Mouse (Mus musculus): ENCODE measurements around the gene Ifi213. TPM values are rescaled to one million over a fixed set of nuclear protein-coding genes. Genes with fewer than 3 reads are reported as not detected.
"Not testable (repeated sequence)": the region's sequence is repeated elsewhere in the genome, so short reads cannot be mapped to it uniquely, and the experiment has no call there.

The Ifi213 gene
- 0.05 TPM in 2 replicates for polyA plus RNA-seq (2012; rRNA removed)

- H3K27me3 ChIP-seq (ENCODE audit: control insufficient read depth, insufficient read depth, low read length); H3K4me3 ChIP-seq (ENCODE audit: control insufficient read depth, low read depth, low read length); H3K4me1 ChIP-seq (ENCODE audit: control insufficient read depth, insufficient read depth, low read length): not testable (repeated sequence)
Observed at GRCm38 (mm10) chr1:173598838-173599494, at the start of gene Ifi213. Ifi213 (minus strand) TSS chr1:173599274.

GRCm38 (mm10) chr1:173645393-173645792 lies 46.3 kb upstream of the Ifi213 start:
- Histone ChIP-seq H3K4me1 (ENCODE audit: control insufficient read depth, insufficient read depth, low read length) (no peaks in the 10 kb centered on the region), H3K36me3 (ENCODE audit: control insufficient read depth, insufficient read depth, low read length) (no peaks in the 10 kb centered on the region), H3K27me3 (ENCODE audit: control insufficient read depth, insufficient read depth, low read length) (no peaks in the 10 kb centered on the region), H3K27ac (ENCODE audit: control insufficient read depth, insufficient read depth, low read depth, low read length) (no peak overlapping the region), H3K4me3 (ENCODE audit: control insufficient read depth, low read depth, low read length) (no peak overlapping the region)
- TF ChIP-seq CTCF (IDR thresholded peaks at IDR 0.05; ENCODE audit: control insufficient read depth, insufficient read depth, insufficient replicate concordance, low read depth, low read length) (no peak), POLR2A (IDR thresholded peaks at IDR 0.05; ENCODE audit: control insufficient read depth, low read depth, low read length) (no peak)

More at GRCm38 (mm10) chr1:173598838-173599494, at the start of gene Ifi213:
- not testable (repeated sequence) for H3K27ac ChIP-seq (ENCODE audit: control insufficient read depth, insufficient read depth, low read depth, low read length); H3K36me3 ChIP-seq (ENCODE audit: control insufficient read depth, insufficient read depth, low read length)

- TF ChIP-seq POLR2A (IDR thresholded peaks at IDR 0.05; ENCODE audit: control insufficient read depth, low read depth, low read length) (no peak), CTCF (IDR thresholded peaks at IDR 0.05; ENCODE audit: control insufficient read depth, insufficient read depth, insufficient replicate concordance, low read depth, low read length) (no peak)
- no peaks in the 10 kb centered on the region for H3K4me1 ChIP-seq (ENCODE audit: control insufficient read depth, insufficient read depth, low read length)
- no peaks in the 10 kb centered on the region for H3K27me3 ChIP-seq (ENCODE audit: control insufficient read depth, insufficient read depth, low read length)
- no peak overlapping the region for H3K27ac ChIP-seq (ENCODE audit: control insufficient read depth, insufficient read depth, low read depth, low read length)
- H3K36me3 ChIP-seq (ENCODE audit: control insufficient read depth, insufficient read depth, low read length), result no peaks in the 10 kb centered on the region
- H3K4me3 ChIP-seq (ENCODE audit: control insufficient read depth, low read depth, low read length), result no peak overlapping the region
Observed at GRCm38 (mm10) chr1:173633969-173634645, 35.0 kb upstream of the Ifi213 start.

- H3K27ac ChIP-seq (ENCODE audit: control insufficient read depth, insufficient read depth, low read depth, low read length); H3K36me3 ChIP-seq (ENCODE audit: control insufficient read depth, insufficient read depth, low read length); H3K27me3 ChIP-seq (ENCODE audit: control insufficient read depth, insufficient read depth, low read length); H3K4me3 ChIP-seq (ENCODE audit: control insufficient read depth, low read depth, low read length); H3K4me1 ChIP-seq (ENCODE audit: control insufficient read depth, insufficient read depth, low read length): not testable (repeated sequence)
Observed at GRCm38 (mm10) chr1:173630622-173631021, 31.5 kb upstream of the Ifi213 start, which contains the start of gene Ifi209. Ifi209 (plus strand) TSS chr1:173630917.

GRCm38 (mm10) chr1:173626686-173627085 lies 27.6 kb upstream of the Ifi213 start:
- Histone ChIP-seq H3K36me3 (ENCODE audit: control insufficient read depth, insufficient read depth, low read length) (no peaks in the 10 kb centered on the region), H3K27me3 (ENCODE audit: control insufficient read depth, insufficient read depth, low read length) (no peaks in the 10 kb centered on the region), H3K4me3 (ENCODE audit: control insufficient read depth, low read depth, low read length) (no peak overlapping the region), H3K27ac (ENCODE audit: control insufficient read depth, insufficient read depth, low read depth, low read length) (no peak overlapping the region), H3K4me1 (ENCODE audit: control insufficient read depth, insufficient read depth, low read length) (no peaks in the 10 kb centered on the region)
- TF ChIP-seq CTCF (IDR thresholded peaks at IDR 0.05; ENCODE audit: control insufficient read depth, insufficient read depth, insufficient replicate concordance, low read depth, low read length) (no peak), POLR2A (IDR thresholded peaks at IDR 0.05; ENCODE audit: control insufficient read depth, low read depth, low read length) (no peak)

GRCm38 (mm10) chr1:173624052-173624451 lies 25.0 kb upstream of the Ifi213 start:
- TF ChIP-seq CTCF (IDR thresholded peaks at IDR 0.05; ENCODE audit: control insufficient read depth, insufficient read depth, insufficient replicate concordance, low read depth, low read length) (no peak), POLR2A (IDR thresholded peaks at IDR 0.05; ENCODE audit: control insufficient read depth, low read depth, low read length) (no peak)
- Histone ChIP-seq H3K27ac (ENCODE audit: control insufficient read depth, insufficient read depth, low read depth, low read length) (no peak overlapping the region), H3K4me3 (ENCODE audit: control insufficient read depth, low read depth, low read length) (no peak overlapping the region), H3K36me3 (ENCODE audit: control insufficient read depth, insufficient read depth, low read length) (no peaks in the 10 kb centered on the region), H3K4me1 (ENCODE audit: control insufficient read depth, insufficient read depth, low read length) (no peaks in the 10 kb centered on the region), H3K27me3 (ENCODE audit: control insufficient read depth, insufficient read depth, low read length) (no peaks in the 10 kb centered on the region)

- not testable (repeated sequence) for H3K36me3 ChIP-seq (ENCODE audit: control insufficient read depth, insufficient read depth, low read length); H3K27ac ChIP-seq (ENCODE audit: control insufficient read depth, insufficient read depth, low read depth, low read length); H3K4me3 ChIP-seq (ENCODE audit: control insufficient read depth, low read depth, low read length); H3K27me3 ChIP-seq (ENCODE audit: control insufficient read depth, insufficient read depth, low read length); H3K4me1 ChIP-seq (ENCODE audit: control insufficient read depth, insufficient read depth, low read length)
Observed at GRCm38 (mm10) chr1:173622216-173622615, 23.1 kb upstream of the Ifi213 start.

- H3K36me3 ChIP-seq (ENCODE audit: control insufficient read depth, insufficient read depth, low read length); H3K4me3 ChIP-seq (ENCODE audit: control insufficient read depth, low read depth, low read length); H3K27ac ChIP-seq (ENCODE audit: control insufficient read depth, insufficient read depth, low read depth, low read length); H3K4me1 ChIP-seq (ENCODE audit: control insufficient read depth, insufficient read depth, low read length); H3K27me3 ChIP-seq (ENCODE audit: control insufficient read depth, insufficient read depth, low read length): not testable (repeated sequence)
Observed at GRCm38 (mm10) chr1:173610291-173610690, 11.2 kb upstream of the Ifi213 start.

GRCm38 (mm10) chr1:173589698-173590097 lies 9.4 kb downstream of the Ifi213 start:
- H3K27me3 ChIP-seq (ENCODE audit: control insufficient read depth, insufficient read depth, low read length); H3K27ac ChIP-seq (ENCODE audit: control insufficient read depth, insufficient read depth, low read depth, low read length); H3K4me3 ChIP-seq (ENCODE audit: control insufficient read depth, low read depth, low read length); H3K4me1 ChIP-seq (ENCODE audit: control insufficient read depth, insufficient read depth, low read length); H3K36me3 ChIP-seq (ENCODE audit: control insufficient read depth, insufficient read depth, low read length): not testable (repeated sequence)
